Mouse (Mus musculus): Measurements from ENCODE around the gene Zfp445.
"Not testable (repeated sequence)": the region's sequence is repeated elsewhere in the genome, so short reads cannot be mapped to it uniquely, and the experiment has no call there.

Gene Zfp445

GRCm38 (mm10) chr9:122865697-122866166 lies at the start of gene Zfp445:
TSS of gene Zfp445 (minus strand) at chr9:122866006.
- DNase-seq (ENCODE audit: low spot score): peak; percentile 85

DNA sequence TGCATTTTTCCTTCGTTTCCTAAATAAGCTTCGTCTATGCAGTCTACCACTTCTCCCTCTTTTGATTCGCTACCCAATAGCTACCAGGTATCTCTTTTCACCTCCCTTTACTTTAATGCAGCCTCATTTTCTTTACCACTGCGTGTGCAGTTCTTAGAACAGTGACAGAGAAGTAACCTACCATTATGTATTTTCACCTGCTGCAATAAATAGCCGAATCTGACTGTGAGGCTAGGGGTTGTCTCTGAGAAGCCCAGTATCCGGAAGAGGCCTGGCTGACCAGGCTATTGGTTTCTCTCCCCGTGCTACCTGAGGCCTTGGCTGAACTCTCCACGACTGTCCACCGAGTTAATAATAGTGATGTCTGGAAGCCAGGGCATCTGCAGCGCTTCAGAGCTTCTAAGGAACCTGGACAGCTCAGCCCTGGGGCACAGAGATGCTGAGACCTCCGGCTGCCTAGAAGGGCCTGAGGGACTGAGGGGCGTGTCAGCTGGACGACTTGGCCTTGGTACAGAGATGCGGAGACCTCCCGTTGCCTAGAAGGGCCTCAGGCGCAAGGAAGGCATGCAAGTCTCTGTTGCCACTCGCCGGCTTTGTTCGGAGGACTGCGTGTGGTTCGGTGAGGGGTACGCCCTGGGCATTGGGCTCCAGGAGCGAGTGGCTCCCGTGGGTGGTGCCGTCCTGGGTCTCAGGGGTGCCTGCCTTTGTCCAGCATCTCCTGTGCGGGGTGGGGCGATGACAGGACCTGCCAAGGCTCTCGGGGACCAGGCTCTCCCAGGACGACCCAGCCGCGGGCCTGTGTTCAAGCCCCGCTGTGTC lies 37.1 kb upstream of the Zfp445 start:
- DNase-seq (ENCODE audit: low spot score): no peak

DNA sequence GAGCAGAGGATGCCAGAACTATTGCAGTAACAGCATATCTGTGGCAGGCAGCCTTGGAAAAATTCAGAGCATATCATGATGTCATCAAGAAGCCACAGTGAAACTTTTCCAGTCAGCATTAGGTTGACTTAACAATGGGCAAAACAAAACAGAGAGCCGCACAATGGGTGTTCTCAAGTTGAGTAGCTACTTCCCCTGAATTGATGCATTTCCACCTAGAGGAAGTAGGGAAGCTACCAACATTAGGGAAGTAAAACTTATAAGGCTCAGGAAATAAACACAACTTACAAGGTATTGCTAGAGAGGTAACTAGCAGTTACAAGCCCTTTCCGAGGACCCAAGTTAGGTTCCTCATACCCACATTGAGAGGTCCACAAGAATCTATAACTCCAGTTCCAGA lies 35.2 kb upstream of the Zfp445 start:
- DNase-seq (ENCODE audit: low spot score): peak; percentile 21

DNA sequence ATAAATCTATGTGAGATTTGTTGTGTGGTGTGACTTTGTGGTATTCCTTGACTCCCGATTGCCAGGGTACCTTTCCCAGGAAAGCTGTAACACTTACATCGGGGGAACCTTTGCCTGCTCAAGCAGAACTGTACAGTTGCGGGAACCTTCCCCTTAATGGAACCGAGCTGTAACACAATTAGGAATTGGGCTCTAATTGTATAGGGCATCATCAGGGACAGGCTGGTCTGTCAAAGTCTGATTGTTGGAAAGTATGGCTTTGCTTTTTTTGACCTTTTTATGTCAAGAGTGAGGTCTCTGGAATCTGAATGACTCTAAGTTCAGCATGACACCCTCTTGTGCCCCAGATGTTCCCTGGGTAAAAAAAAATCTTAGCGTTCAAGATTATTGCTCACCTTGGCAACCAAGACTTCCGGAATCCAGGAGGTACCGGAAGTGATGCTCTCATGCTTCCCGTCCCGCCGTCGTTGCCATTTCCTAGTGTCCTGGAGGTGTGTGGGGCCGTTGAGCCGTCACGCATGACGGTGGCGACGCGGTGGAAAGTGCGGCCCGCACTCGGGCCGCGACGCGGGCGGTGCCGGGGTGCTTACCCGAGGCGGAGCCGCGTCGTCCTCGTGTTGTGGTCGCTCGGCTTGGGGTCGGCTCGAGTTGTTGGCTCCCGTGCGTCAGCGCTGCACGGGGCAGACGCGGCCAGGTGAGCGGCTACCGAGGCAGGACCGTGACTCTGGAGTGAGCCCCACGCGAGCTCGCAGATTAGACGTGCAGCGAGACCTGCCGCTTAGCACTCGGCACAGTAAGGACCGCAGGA lies 20.8 kb upstream of the Zfp445 start:
- peak; percentile 79 for DNase-seq (ENCODE audit: low spot score)

- no peak for DNase-seq (ENCODE audit: low spot score)
These were observed 19.6 kb upstream of the Zfp445 start, which contains the start of gene Zkscan7 for GRCm38 (mm10) chr9:122885385-122885784. TSS of gene Zkscan7 (plus strand) at chr9:122885685.

DNA sequence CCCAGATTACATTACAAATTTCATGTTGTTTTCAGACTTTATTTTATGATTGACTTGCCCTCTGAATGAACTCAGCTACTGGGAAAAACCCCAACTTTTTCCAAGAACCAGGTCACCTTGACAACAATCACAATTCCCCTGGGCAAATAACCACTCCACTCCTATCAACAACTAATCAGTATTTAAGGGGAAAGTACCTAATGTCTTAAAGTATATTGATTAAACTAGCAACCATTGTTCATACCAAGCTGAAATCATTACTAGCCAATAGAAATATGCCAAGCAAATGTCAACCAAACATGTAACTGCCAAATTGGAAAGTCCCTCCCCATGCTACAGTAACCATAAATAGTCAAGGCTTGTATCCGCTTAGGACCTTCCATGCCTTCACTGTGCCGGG lies 9.3 kb upstream of the Zfp445 start:
- peak; percentile 9 for DNase-seq (ENCODE audit: low spot score)

- DNase-seq (ENCODE audit: low spot score): peak; percentile 15
These were observed 8.8 kb upstream of the Zfp445 start for GRCm38 (mm10) chr9:122874653-122875052.

DNA sequence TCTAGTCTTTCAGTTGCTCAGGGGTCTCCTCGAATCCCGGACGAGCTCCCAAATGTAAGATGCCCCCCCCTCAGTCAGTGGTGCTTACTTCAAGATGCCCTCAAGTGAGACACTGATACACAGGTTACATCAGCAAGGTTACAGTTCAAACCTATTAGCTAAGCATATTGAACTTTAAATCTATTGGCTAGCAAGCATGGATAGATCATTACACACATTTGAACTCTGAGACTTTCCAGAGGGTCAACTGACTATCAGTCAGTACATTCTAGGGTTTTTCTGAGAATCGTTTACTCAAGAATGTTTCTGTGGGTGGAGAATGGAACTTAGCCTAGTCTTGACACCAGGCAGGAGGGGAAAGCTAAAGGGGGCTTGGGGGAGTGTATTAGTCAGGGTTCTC lies 6.8 kb upstream of the Zfp445 start:
- DNase-seq (ENCODE audit: low spot score): no peak

DNA sequence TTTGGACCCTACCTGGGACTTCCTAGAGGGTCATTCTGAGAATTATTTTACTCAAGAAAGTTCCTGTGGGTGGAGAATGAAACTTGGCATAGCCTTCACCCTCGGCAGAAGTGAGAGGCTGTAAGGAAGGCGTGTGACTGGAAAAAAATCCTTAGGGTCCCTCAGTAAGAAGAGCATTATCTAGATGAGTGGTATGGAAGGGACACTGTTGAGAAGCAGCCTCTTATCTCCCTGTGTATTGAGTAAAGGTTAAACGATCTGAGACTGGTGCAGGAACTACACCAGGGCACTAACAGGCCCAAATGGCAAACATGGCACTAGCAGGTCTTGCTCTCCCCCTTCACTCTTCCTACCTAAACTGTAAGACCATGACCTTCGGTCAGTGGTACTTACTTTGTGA lies 386 bp upstream of the Zfp445 start:
- DNase-seq (ENCODE audit: low spot score): no peak

DNA sequence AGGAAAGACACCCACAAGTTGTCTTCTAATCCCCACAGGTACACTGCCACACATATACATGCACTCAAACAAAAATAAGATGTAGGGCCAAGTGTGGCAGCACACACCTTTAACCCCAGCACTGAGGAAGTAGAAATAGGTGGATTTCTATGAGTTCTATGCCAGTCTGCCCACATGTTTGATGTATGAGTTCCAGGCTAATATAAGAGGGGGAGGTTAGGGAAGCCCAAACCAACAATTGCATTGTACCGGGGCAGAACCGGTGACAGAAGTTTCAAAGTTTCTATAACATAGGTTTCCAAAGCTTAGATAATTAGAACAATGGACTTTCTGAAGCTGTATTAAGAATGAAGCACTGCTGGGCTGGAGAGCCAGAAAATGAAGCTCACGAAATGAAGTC lies 958 bp downstream of the Zfp445 start:
- DNase-seq (ENCODE audit: low spot score): peak; percentile 6

GRCm38 (mm10) chr9:122863731-122864130 lies 2.1 kb downstream of the Zfp445 start:
- no peak for DNase-seq (ENCODE audit: low spot score)

DNA sequence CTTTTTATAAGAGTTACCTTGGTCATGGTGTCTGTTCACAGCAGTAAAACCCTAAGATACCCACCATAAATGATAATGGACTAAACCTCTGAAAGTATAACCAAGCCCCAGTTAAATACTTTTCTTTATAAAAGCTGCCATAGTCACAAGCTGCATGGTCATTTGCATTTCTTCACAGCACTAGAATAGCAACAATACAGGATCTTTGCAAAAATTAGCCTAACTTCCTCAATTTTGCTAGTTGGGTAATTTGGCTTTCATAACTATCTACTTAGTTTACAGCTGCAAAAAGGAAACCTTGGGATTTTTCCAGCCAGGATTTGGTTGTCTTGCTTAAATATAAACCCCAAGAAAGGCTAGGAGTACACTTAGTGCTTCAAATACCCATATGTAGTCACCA lies 5.1 kb downstream of the Zfp445 start:
- DNase-seq (ENCODE audit: low spot score): no peak

GRCm38 (mm10) chr9:122856716-122857115 lies 9.1 kb downstream of the Zfp445 start:
- no peak for DNase-seq (ENCODE audit: low spot score)

DNA sequence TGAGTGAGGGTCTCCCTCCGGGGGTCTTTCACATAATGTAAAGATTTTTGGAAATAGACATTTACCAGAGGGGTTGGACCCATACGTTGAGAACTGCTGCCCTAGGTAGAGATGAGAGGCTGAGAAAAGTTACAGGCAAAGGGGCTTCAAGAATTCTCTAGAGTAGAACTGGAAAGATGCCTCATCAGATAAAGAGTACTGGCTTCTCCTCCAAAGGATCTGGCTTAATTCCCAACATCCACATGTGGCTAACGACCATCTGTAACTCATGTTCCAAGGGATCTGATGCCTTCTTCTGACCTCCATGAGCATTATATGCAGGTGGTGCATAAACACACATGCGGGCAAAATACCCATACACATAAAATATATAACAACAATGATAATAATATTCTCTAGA lies 10.2 kb downstream of the Zfp445 start:
- DNase-seq (ENCODE audit: low spot score): no peak

- not testable (repeated sequence) for DNase-seq (ENCODE audit: low spot score)
These were observed 10.7 kb downstream of the Zfp445 start for GRCm38 (mm10) chr9:122855141-122855540.

GRCm38 (mm10) chr9:122854526-122854925 lies 11.3 kb downstream of the Zfp445 start:
- no peak for DNase-seq (ENCODE audit: low spot score)

DNA sequence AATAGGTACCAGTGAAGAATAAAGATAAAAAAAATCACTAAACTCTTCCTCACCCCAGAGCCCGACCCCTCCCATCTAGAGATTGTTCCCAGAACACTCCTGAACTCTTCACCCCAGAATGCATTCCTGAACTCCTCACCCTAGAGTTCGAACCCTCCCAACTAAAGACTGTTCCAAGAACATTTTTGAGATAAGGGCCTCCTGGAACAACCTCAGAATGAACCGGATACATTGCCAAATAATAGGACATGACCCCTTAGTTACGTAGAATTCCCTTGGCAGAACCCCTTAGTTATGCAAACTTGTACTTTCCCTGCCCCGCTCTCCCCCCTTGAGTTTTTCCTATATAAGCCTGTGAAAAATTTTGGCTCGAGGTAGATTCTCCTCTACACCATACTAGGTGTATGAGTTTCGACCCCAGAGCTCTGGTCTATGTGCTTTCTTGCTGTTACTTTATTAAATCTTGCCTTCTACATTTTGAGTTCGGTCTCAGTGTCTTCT lies 17.9 kb downstream of the Zfp445 start:
- not testable (repeated sequence) for DNase-seq (ENCODE audit: low spot score)

DNA sequence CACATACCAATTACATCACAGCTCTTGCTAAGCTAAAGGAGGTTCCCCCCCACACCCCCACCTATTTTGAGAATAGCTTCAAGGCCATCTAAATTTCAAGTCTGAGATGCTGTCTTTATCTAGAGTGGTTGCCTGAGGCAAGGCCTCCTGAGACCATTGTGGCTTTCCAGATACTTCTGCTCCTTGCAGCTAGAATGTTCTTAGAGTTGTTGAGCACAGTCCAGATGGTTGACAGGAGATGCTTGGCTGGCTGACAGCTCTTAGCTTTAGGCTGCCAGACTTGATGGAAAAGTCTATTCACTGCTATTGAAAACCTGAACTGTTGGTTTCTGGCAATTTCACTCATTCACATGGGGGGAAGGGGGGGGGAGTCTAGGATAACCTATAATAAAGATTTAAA lies 19.6 kb downstream of the Zfp445 start:
- DNase-seq (ENCODE audit: low spot score): peak; percentile 41

GRCm38 (mm10) chr9:122845621-122846020 lies 20.2 kb downstream of the Zfp445 start:
- DNase-seq (ENCODE audit: low spot score): no peak

GRCm38 (mm10) chr9:122843760-122844159 lies 22.0 kb downstream of the Zfp445 start, which contains the start of gene Gm35549:
TSS of gene Gm35549 (minus strand) at chr9:122844035.
- DNase-seq (ENCODE audit: low spot score): no peak

DNA sequence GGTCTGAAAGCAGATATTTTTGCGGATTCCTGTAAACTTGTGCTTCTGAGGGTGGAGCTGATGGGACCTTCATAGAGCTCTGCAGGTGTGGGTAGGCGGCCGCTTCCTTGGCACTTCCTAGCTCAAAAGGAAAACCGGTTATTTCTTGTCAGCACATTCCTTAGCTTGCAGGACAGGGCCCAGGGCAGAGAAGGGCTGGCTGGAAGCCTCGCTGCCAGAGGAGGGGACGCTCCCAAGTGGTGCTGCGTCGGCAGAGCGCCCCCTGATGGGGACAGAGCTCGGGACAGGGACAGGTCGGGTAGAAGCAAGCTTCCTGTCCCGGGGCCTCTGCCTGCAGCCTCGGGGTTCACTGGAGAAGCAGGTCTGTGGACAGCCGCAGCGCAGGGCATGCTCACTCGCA lies 28.1 kb downstream of the Zfp445 start:
- DNase-seq (ENCODE audit: low spot score): no peak

DNA sequence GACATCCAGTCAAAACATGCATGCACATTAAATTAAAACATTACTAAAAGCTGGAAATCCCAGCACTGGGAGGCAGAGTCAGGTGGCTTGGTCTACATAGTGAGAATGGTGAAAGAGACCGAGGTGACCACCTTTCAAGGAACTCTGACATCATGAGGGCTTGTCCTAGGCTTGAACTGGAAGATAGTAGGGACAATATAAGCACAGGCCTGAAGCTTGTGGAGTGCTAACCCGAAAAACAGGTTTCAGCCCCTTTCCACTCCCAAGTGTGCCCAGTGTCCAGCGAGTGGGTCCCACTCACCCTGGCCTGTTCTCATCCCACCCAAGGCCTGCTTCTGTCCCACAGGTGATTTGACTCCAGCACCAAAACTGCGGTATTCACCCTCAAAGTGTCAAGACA lies 28.6 kb downstream of the Zfp445 start:
- DNase-seq (ENCODE audit: low spot score): no peak

GRCm38 (mm10) chr9:122836790-122837189 lies 29.0 kb downstream of the Zfp445 start:
- DNase-seq (ENCODE audit: low spot score): peak; percentile 15
